Mouse (Mus musculus) layer of hippocampus, adult 8-10 months (tissue): ENCODE measurements around the gene Alkbh7. TPM values are rescaled to one million over a fixed set of nuclear protein-coding genes. Genes with fewer than 3 reads are reported as not detected.

Experiments used
- DNase-seq, 2 experiments: peaks; one replicate each; pipeline ENCODE4 v3.0.0; 2022; ENCODE audit warnings: low spot score in 2 of 2
- total RNA-seq, 4 experiments: library from RNA; stranded (reverse); gene quantifications; 2 replicates each; pipeline ENCODE4 v1.2.4; 2022

Alkbh7 gene
- total RNA-seq, 4 experiments from 2014 or later: 24.3 to 29.5 (median 25.4) TPM

- no peak for DNase-seq
Measured at GRCm38 (mm10) chr17:57029691-57030090, 32.6 kb downstream of the Alkbh7 start.

- no peak for DNase-seq
Measured at GRCm38 (mm10) chr17:57030931-57031660, 34.0 kb downstream of the Alkbh7 start, which contains the start of gene Khsrp. Gene Khsrp, minus strand, starts transcription at chr17:57031522.

- peak; percentile 100 for DNase-seq
Measured at GRCm38 (mm10) chr17:57031661-57032420, 34.7 kb downstream of the Alkbh7 start.

DNA sequence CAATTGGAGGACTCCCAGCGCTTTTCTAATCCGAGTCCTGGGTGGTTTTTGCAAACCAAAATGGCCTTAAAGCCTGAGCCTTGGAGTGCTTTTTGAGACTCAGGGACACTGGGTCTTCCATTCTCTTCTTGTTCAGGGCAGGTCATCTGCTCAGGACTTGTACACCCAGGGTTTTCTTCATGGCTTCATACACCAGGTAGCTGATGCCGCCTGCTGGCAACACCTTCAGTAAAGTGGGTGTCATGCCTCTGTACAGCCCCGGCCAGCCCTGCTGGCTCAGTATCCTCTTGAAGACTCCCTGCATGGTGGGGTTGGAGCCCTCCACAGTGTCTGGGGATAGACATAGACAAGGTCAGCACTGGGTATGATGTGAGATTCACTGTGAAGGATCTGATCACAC, 35.7 kb downstream of the Alkbh7 start:
- DNase-seq: no peak

GRCm38 (mm10) chr17:57038978-57039377, 41.8 kb downstream of the Alkbh7 start:
- DNase-seq: no peak

- no peak for DNase-seq
Measured at GRCm38 (mm10) chr17:57041554-57041953, 44.4 kb downstream of the Alkbh7 start, which contains the start of gene Slc25a41. Gene Slc25a41, minus strand, starts transcription at chr17:57041654.

DNA sequence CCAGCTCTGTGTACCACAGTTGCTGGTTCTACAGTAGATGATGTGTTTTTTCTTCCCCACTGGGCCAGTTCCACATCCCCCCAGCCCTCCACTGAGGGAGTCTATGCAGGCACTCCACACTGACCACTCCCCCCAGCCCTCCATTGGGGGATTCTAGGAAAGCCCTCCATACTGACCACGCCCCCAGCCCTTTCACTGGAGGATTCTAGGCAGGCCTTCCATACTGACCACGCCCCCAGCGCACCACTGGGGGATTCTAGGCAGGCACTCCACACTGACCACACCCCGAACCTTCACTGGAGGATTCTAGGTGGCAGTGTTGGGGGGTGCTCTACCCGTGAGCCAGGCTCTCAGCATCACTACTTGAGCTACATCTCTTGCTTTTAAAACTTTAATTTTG, 50.3 kb downstream of the Alkbh7 start:
- DNase-seq: no peak

DNA sequence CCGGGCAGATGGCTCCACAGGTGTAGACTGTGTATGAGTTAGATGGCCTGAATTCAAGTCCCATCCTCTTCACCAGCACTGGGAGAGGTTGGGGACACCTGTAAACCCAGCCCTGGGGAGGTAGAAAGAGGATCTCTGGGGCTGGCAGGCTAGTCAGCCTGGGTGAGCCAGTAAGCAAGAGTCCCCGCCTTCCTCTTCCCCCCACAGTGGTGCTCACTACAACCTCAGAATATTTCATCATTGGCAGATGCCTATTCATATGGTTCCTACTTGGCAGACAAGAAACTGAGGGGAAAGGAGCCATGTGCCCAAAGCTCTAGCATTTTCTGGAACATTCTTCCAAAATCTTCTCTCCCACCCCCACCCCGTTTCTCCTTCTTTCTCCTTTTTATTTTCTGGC, 51.7 kb downstream of the Alkbh7 start:
- DNase-seq: no peak

Other genes with a start within 250 kb of the Alkbh7 start
- gene Nrtn, start 239.8 kb upstream of the Alkbh7 start, total RNA-seq: 1 to 10 TPM; 2.3 to 3.3 (median 2.6) TPM
- 10 to 100 TPM; 65.0 to 75.5 (median 71.4) TPM for gene Dus3l, start 232.6 kb upstream of the Alkbh7 start, total RNA-seq
- gene Prr22, start 227.1 kb upstream of the Alkbh7 start, total RNA-seq: 1 to 10 TPM in 3 of 4 experiments, under 1 TPM in 1; 0.68 to 1.8 (median 1.6) TPM
- gene Rfx2, start 166.3 kb upstream of the Alkbh7 start, total RNA-seq: 1 to 10 TPM; 4.3 to 6.0 (median 5.0) TPM
- gene Acsbg2, start 122.9 kb upstream of the Alkbh7 start, total RNA-seq: not detected
- under 1 TPM in 3 of 4 experiments, not detected in 1; 0.20 to 0.35 (median 0.27) TPM for gene 1700061G19Rik, start 121.9 kb upstream of the Alkbh7 start, total RNA-seq
- 10 to 100 TPM; 73.9 to 92.9 (median 80.6) TPM for gene Mllt1, start 61.9 kb upstream of the Alkbh7 start, total RNA-seq
- gene Acer1, start 15.2 kb upstream of the Alkbh7 start, total RNA-seq: not detected
- 10 to 100 TPM; 60.9 to 70.6 (median 66.6) TPM for gene Clpp, start 7.0 kb upstream of the Alkbh7 start, total RNA-seq
- under 1 TPM in 1 of 4 experiments, not detected in 3; 0.82 TPM for gene Pspn, start 2.7 kb downstream of the Alkbh7 start, total RNA-seq
- gene Gtf2f1, start 13.9 kb downstream of the Alkbh7 start, total RNA-seq: 10 to 100 TPM; 57.0 to 64.0 (median 61.5) TPM
- gene Gm17949, start 14.1 kb downstream of the Alkbh7 start, total RNA-seq: under 1 TPM in 2 of 4 experiments, not detected in 2; 0.45 to 0.57 TPM
- gene Khsrp, start 34.2 kb downstream of the Alkbh7 start, total RNA-seq: 100 to 1,000 TPM; 105 to 118 (median 111) TPM
- not detected for gene Slc25a41, start 44.3 kb downstream of the Alkbh7 start, total RNA-seq
- 1 to 10 TPM in 2 of 4 experiments, under 1 TPM in 2; 0.70 to 2.1 (median 1.4) TPM for gene Crb3, start 61.8 kb downstream of the Alkbh7 start, total RNA-seq
- 100 to 1,000 TPM; 352 to 366 (median 355) TPM for gene Slc25a23, start 62.5 kb downstream of the Alkbh7 start, total RNA-seq
- 1 to 10 TPM; 1.1 to 4.4 (median 3.0) TPM for gene Dennd1c, start 81.2 kb downstream of the Alkbh7 start, total RNA-seq
- gene Tubb4a, start 90.4 kb downstream of the Alkbh7 start, total RNA-seq: 100 to 1,000 TPM; 500 to 601 (median 567) TPM
- 1 to 10 TPM in 3 of 4 experiments, under 1 TPM in 1; 0.49 to 1.3 (median 1.1) TPM for gene Tnfsf9, start 108.0 kb downstream of the Alkbh7 start, total RNA-seq
- gene Cd70, start 152.4 kb downstream of the Alkbh7 start, total RNA-seq: under 1 TPM in 1 of 4 experiments, not detected in 3; 0.55 TPM
- not detected for gene Tnfsf14, start 196.8 kb downstream of the Alkbh7 start, total RNA-seq
- 10 to 100 TPM in 2 of 4 experiments, 1 to 10 TPM in 2; 2.2 to 19.0 (median 8.9) TPM for gene C3, start 230.8 kb downstream of the Alkbh7 start, total RNA-seq